Mouse (Mus musculus): Measurements from ENCODE around the gene Syt6. TPM values are rescaled to one million over a fixed set of nuclear protein-coding genes. Genes with fewer than 3 reads are reported as not detected.

Syt6 gene
- total and polyA plus RNA-seq, 2 experiments from 2014 or later = 21.0 to 44.2 TPM

GRCm38 (mm10) chr3:103612636-103613355, 37.8 kb downstream of the Syt6 start:
- Histone ChIP-seq H3K9ac (no peak overlapping the region), H3K4me3 (ENCODE audit: low read depth, low read length) (no peak overlapping the region), H3K27me3 (ENCODE audit: insufficient read depth, low read length) (no peaks in the 10 kb centered on the region), H3K36me3 (ENCODE audit: insufficient read depth) (no peaks in the 10 kb centered on the region), H3K27ac (ENCODE audit: low read depth, low read length) (no peak overlapping the region), H3K4me2 (ENCODE audit: low read depth) (no peak overlapping the region), H3K4me1 (ENCODE audit: insufficient read depth) (no peaks in the 10 kb centered on the region), H3K9me3 (ENCODE audit: low read length) (no peaks in the 10 kb centered on the region)
- 70% methylated on average over 9 of the region's 9 CpGs for WGBS
- DNase-seq = no peak
- no peak for TF ChIP-seq CTCF (IDR thresholded peaks at IDR 0.05; ENCODE audit: low read depth)
- ATAC-seq = peak; percentile 58

GRCm38 (mm10) chr3:103615621-103616020, 40.6 kb downstream of the Syt6 start:
- H3K4me1 ChIP-seq (ENCODE audit: insufficient read depth) = no peaks in the 10 kb centered on the region
- ATAC-seq = no peak
- WGBS = 82% methylated on average over 4 of the region's 4 CpGs
- H3K4me3 ChIP-seq (ENCODE audit: low read depth, low read length) = no peak overlapping the region
- no peak overlapping the region for H3K27ac ChIP-seq (ENCODE audit: low read depth, low read length)
- no peak for DNase-seq
- no peak for TF ChIP-seq CTCF (IDR thresholded peaks at IDR 0.05; ENCODE audit: low read depth)
- H3K27me3 ChIP-seq (ENCODE audit: insufficient read depth, low read length) = no peaks in the 10 kb centered on the region
- no peak overlapping the region for H3K9ac ChIP-seq
- H3K36me3 ChIP-seq (ENCODE audit: insufficient read depth) = no peaks in the 10 kb centered on the region
- H3K9me3 ChIP-seq (ENCODE audit: low read length) = no peaks in the 10 kb centered on the region
- no peak overlapping the region for H3K4me2 ChIP-seq (ENCODE audit: low read depth)

DNA sequence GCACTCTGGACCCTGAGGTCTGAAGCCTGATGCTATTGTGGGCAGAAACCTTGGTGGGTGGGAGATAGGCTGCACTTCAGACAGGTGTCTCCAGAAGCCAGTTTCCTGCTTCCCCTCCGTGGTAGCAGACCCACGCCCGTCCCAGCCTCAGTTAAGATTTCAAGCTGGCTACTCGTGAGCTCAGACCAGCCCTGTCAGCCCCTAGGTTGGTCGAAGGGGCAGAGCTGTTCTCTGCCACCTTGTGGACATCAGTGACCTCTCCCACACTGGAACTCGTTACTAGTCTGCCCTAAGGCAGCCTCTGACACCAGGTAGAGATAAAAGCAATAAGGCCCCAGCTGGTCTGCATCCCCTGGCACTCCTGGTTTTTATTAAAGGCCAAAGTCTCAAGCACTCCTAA, 42.0 kb downstream of the Syt6 start:
- TF ChIP-seq CTCF (IDR thresholded peaks at IDR 0.05; ENCODE audit: low read depth) = no peak
- no peaks in the 10 kb centered on the region for H3K4me1 ChIP-seq (ENCODE audit: insufficient read depth)
- no peak overlapping the region for H3K4me2 ChIP-seq (ENCODE audit: low read depth)
- WGBS = 48% methylated on average over 6 of the region's 6 CpGs
- H3K4me3 ChIP-seq (ENCODE audit: low read depth, low read length) = no peak overlapping the region
- ATAC-seq = no peak
- no peak overlapping the region for H3K27ac ChIP-seq (ENCODE audit: low read depth, low read length)
- no peaks in the 10 kb centered on the region for H3K9me3 ChIP-seq (ENCODE audit: low read length)
- H3K27me3 ChIP-seq (ENCODE audit: insufficient read depth, low read length) = no peaks in the 10 kb centered on the region
- no peaks in the 10 kb centered on the region; the same call in 1 of the 2 replicates for H3K36me3 ChIP-seq (ENCODE audit: insufficient read depth)
- H3K9ac ChIP-seq = no peak overlapping the region
- DNase-seq = no peak

GRCm38 (mm10) chr3:103620101-103620500, 45.1 kb downstream of the Syt6 start:
- Histone ChIP-seq H3K36me3 (ENCODE audit: insufficient read depth) (no peaks in the 10 kb centered on the region; the same call in 1 of the 2 replicates), H3K9me3 (ENCODE audit: low read length) (no peaks in the 10 kb centered on the region), H3K4me2 (ENCODE audit: low read depth) (no peak overlapping the region), H3K4me3 (ENCODE audit: low read depth, low read length) (no peak overlapping the region), H3K27me3 (ENCODE audit: insufficient read depth, low read length) (no peaks in the 10 kb centered on the region), H3K4me1 (ENCODE audit: insufficient read depth) (peaks cover 5% of the 10 kb centered on the region; the same call in 1 of the 2 replicates), H3K9ac (no peak overlapping the region), H3K27ac (ENCODE audit: low read depth, low read length) (no peak overlapping the region)
- DNase-seq = no peak
- no peak for ATAC-seq
- WGBS = 83% methylated on average over 11 of the region's 11 CpGs
- no peak for TF ChIP-seq CTCF (IDR thresholded peaks at IDR 0.05; ENCODE audit: low read depth)

DNA sequence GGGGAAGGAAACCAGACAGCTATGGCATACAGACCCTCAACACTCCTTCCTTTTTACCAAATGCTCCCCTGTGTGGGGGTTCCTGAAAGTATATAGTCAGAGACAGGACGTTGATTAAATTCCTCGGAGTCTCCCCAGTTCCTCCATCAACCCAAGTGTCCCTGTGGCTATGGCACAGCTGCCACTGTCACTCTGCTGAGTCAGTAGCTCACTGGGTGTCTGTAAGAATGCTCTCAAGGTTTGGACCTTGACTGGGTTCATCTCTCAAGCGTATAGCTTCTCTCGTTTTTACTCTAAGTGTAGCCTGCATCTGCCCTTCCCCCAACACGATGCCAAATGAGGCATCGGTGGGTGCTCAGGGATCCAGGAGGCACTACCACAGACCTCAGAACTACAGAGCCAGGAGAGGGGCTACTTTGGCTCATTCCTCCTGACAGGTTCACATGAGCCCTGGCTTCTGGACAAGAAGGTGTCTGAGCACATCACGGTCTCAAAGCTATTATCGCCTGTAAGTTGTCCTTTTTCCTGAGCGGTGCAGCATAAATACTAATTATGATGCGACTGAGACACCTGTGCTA, 49.0 kb downstream of the Syt6 start:
- Histone ChIP-seq H3K9me3 (ENCODE audit: low read length) (no peaks in the 10 kb centered on the region), H3K9ac (no peak overlapping the region), H3K4me3 (ENCODE audit: low read depth, low read length) (no peak overlapping the region), H3K27me3 (ENCODE audit: insufficient read depth, low read length) (no peaks in the 10 kb centered on the region), H3K4me2 (ENCODE audit: low read depth) (no peak overlapping the region), H3K4me1 (ENCODE audit: insufficient read depth) (peaks cover 5% of the 10 kb centered on the region; the same call in 1 of the 2 replicates), H3K27ac (ENCODE audit: low read depth, low read length) (no peak overlapping the region), H3K36me3 (ENCODE audit: insufficient read depth) (no peaks in the 10 kb centered on the region; the same call in 1 of the 2 replicates)
- DNase-seq (no peak), ATAC-seq (no peak)
- WGBS = 75% methylated on average over 10 of the region's 10 CpGs
- no peak for TF ChIP-seq CTCF (IDR thresholded peaks at IDR 0.05; ENCODE audit: low read depth)

GRCm38 (mm10) chr3:103624591-103625051, 49.6 kb downstream of the Syt6 start:
- 21% methylated on average over 5 of the region's 5 CpGs for WGBS
- ATAC-seq (peak; percentile 20; the same call in 1 of the 2 replicates), DNase-seq (peak; percentile 35)

DNA sequence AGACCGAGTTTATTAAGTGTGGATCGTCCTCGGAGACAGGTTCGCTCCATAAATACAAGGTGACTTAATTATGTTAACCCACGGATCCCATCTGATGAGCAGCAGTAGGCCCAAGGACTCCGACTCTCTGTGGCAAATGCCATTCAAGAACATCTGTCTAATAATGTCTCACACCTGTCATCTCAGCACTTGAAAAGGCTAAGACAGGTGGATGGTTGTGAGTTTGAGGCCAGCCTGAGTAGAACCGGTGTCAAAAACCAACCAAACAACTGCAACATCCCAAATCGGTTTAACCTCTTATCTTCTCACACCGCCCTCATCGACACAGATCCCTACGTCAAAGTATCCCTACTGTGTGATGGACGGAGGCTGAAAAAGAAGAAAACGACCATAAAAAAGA, 50.1 kb downstream of the Syt6 start:
- DNase-seq (no peak), ATAC-seq (no peak)
- H3K36me3 ChIP-seq (ENCODE audit: insufficient read depth) = no peaks in the 10 kb centered on the region; the same call in 1 of the 2 replicates
- no peaks in the 10 kb centered on the region for H3K9me3 ChIP-seq (ENCODE audit: low read length)
- no peak overlapping the region for H3K27ac ChIP-seq (ENCODE audit: low read depth, low read length)
- H3K4me3 ChIP-seq (ENCODE audit: low read depth, low read length) = no peak overlapping the region
- TF ChIP-seq CTCF (IDR thresholded peaks at IDR 0.05; ENCODE audit: low read depth) = no peak
- H3K27me3 ChIP-seq (ENCODE audit: insufficient read depth, low read length) = no peaks in the 10 kb centered on the region
- H3K9ac ChIP-seq = no peak overlapping the region
- no peak overlapping the region for H3K4me2 ChIP-seq (ENCODE audit: low read depth)
- WGBS = 73% methylated on average over 13 of the region's 13 CpGs
- peaks cover 5% of the 10 kb centered on the region; the same call in 1 of the 2 replicates for H3K4me1 ChIP-seq (ENCODE audit: insufficient read depth)

More at GRCm38 (mm10) chr3:103624591-103625051, 49.6 kb downstream of the Syt6 start:
- Histone ChIP-seq H3K27me3 (ENCODE audit: insufficient read depth, low read length) (no peaks in the 10 kb centered on the region), H3K4me1 (ENCODE audit: insufficient read depth) (peaks cover 5% of the 10 kb centered on the region; the same call in 1 of the 2 replicates), H3K27ac (ENCODE audit: low read depth, low read length) (no peak overlapping the region), H3K4me2 (ENCODE audit: low read depth) (no peak overlapping the region), H3K4me3 (ENCODE audit: low read depth, low read length) (no peak overlapping the region), H3K9ac (no peak overlapping the region), H3K9me3 (ENCODE audit: low read length) (no peaks in the 10 kb centered on the region), H3K36me3 (ENCODE audit: insufficient read depth) (no peaks in the 10 kb centered on the region; the same call in 1 of the 2 replicates)
- no peak for TF ChIP-seq CTCF (IDR thresholded peaks at IDR 0.05; ENCODE audit: low read depth)

Data from forebrain, postnatal 0 days (tissue).